Mouse (Mus musculus): ENCODE measurements at regions not wholly inside any gene's neighbourhood (a gene's known extent, or its start where the extent isn't known, plus 50 kb on each side); places are given as distances from the start of the nearest gene placed in this dataset.

- DNase-seq: no peak
- intact Hi-C loops (cut with DNase I; ENCODE audit: low total_unique reads): no loop called here
Observed at GRCm38 (mm10) chr16:76423964-76424363, 50.3 kb upstream of the Nrip1 start.
